Mouse (Mus musculus) thymus, adult 2 months (tissue): ENCODE measurements around the gene Cacng3.

Experiments
- CTCF ChIP-seq: fragments of 200-500 bp; IDR thresholded peaks from 2 replicates; pipeline ENCODE4 v1.5.1; 2012; ENCODE audit warnings: mild to moderate bottlenecking, control low read depth, low read length, moderate library complexity, borderline replicate concordance; ENCODE audit not compliant: control insufficient read depth, poor library complexity, insufficient read depth; ENCODE audit errors: extremely low read depth
- POLR2A ChIP-seq: fragments of 200-500 bp; IDR thresholded peaks from 2 replicates; pipeline ENCODE4 v1.6.1; 2012; ENCODE audit warnings: mild to moderate bottlenecking, low read length, control low read depth, moderate library complexity; ENCODE audit not compliant: control insufficient read depth, poor library complexity, insufficient read depth; ENCODE audit errors: extremely low read depth

- TF ChIP-seq CTCF (no peak), POLR2A (no peak)
Observed at GRCm38 (mm10) chr7:122800821-122801220, 130.5 kb downstream of the Cacng3 start.
